Mouse (Mus musculus) MEL (cell line): ENCODE data around the gene Edem2. TPM values are rescaled to one million over a fixed set of nuclear protein-coding genes. Genes with fewer than 3 reads are reported as not detected.

Source experiments
- DNase-seq: peaks from one replicate; pipeline ENCODE4 v3.0.0; 2011; ENCODE audit warnings: low read depth, low spot score
- H3K27ac ChIP-seq: 2 replicates; pipeline ENCODE4 v1.5.1; 2012; ENCODE audit warnings: low read depth, mild to moderate bottlenecking, control low read depth, low read length, moderate library complexity; ENCODE audit not compliant: control insufficient read depth
- H3K27me3 ChIP-seq, 2 experiments: fragments of 150-350 bp in 1 of 2; sonication (generic) in 1 of 2; 2 replicates each; pipeline ENCODE4 v1.6.1; 2012; ENCODE audit warnings: low read length in 2 of 2, mild to moderate bottlenecking in 2 of 2, improper control_type of control experiment in 1 of 2, moderate library complexity in 1 of 2; ENCODE audit not compliant: insufficient read depth in 2 of 2, control insufficient read depth in 1 of 2
- H3K36me3 ChIP-seq, 2 experiments: 2 replicates each; pipeline ENCODE4 v1.6.1; 2012 to 2014; ENCODE audit warnings: low read length in 2 of 2, improper control_type of control experiment in 1 of 2, inconsistent platforms in 1 of 2, mild to moderate bottlenecking in 1 of 2; ENCODE audit not compliant: insufficient read depth in 2 of 2, control insufficient read depth in 1 of 2
- H3K4me1 ChIP-seq, 2 experiments: fragments of 150-350 bp in 1 of 2; sonication (generic) in 1 of 2; 2 replicates each; pipeline ENCODE4 v1.6.1; 2012; ENCODE audit warnings: low read length in 2 of 2, improper control_type of control experiment in 1 of 2, mild to moderate bottlenecking in 1 of 2; ENCODE audit not compliant: insufficient read depth in 2 of 2, control insufficient read depth in 1 of 2
- H3K4me3 ChIP-seq, 2 experiments: fragments of 150-350 bp in 1 of 2; sonication (generic) in 1 of 2; 2 replicates each; pipeline ENCODE4 v1.5.1; 2012; ENCODE audit warnings: low read depth in 2 of 2, low read length in 2 of 2, mild to moderate bottlenecking in 2 of 2, moderate library complexity in 2 of 2, control low read depth in 1 of 2, improper control_type of control experiment in 1 of 2; ENCODE audit not compliant: control insufficient read depth in 1 of 2, insufficient read depth in 1 of 2
- H3K79me2 ChIP-seq: 2 replicates; pipeline ENCODE4 v1.6.1; 2012; ENCODE audit warnings: mild to moderate bottlenecking, low read length, moderate library complexity; ENCODE audit not compliant: control insufficient read depth, poor library complexity, insufficient read depth
- H3K9ac ChIP-seq: 2 replicates; pipeline ENCODE4 v1.6.1; 2012; ENCODE audit warnings: low read depth, mild to moderate bottlenecking, control low read depth, low read length, moderate library complexity; ENCODE audit not compliant: control insufficient read depth, poor library complexity, severe bottlenecking
- H3K9me3 ChIP-seq: fragments of 150-350 bp; sonication (generic); replicated peaks from 2 replicates; pipeline ENCODE4 v1.6.1; 2012; ENCODE audit warnings: mild to moderate bottlenecking, low read length, improper control_type of control experiment, moderate library complexity; ENCODE audit not compliant: insufficient read depth
- CHD2 ChIP-seq: IDR thresholded peaks from 2 replicates; pipeline ENCODE4 v1.6.1; 2011; ENCODE audit warnings: low read length, improper control_type of control experiment
- E2F4 ChIP-seq: IDR thresholded peaks from 2 replicates; pipeline ENCODE4 v1.6.1; 2011; ENCODE audit warnings: low read depth, low read length, improper control_type of control experiment, borderline replicate concordance
- ELF1 ChIP-seq: IDR thresholded peaks from 2 replicates; pipeline ENCODE4 v1.6.1; 2014; ENCODE audit warnings: low read depth, mild to moderate bottlenecking, inconsistent platforms, low read length, improper control_type of control experiment, moderate library complexity
- EP300 ChIP-seq, 2 experiments: IDR thresholded peaks; 2 replicates each; pipeline ENCODE4 v1.6.1; 2011; ENCODE audit warnings: improper control_type of control experiment in 2 of 2, low read length in 2 of 2, low read depth in 1 of 2, mild to moderate bottlenecking in 1 of 2
- GABPA ChIP-seq: IDR thresholded peaks from 2 replicates; pipeline ENCODE4 v1.6.1; 2012; ENCODE audit warnings: low read depth, mild to moderate bottlenecking, inconsistent platforms, low read length, improper control_type of control experiment, moderate library complexity
- GATA1 ChIP-seq: IDR thresholded peaks from 2 replicates; pipeline ENCODE4 v1.6.1; 2011; ENCODE audit warnings: low read depth, low read length, improper control_type of control experiment
- HCFC1 ChIP-seq: IDR thresholded peaks from 2 replicates; pipeline ENCODE4 v1.6.1; 2012; ENCODE audit warnings: low read depth, mild to moderate bottlenecking, inconsistent platforms, low read length, improper control_type of control experiment, moderate library complexity
- JUND ChIP-seq: IDR thresholded peaks from 2 replicates; pipeline ENCODE4 v1.6.1; 2011; ENCODE audit warnings: low read depth, mild to moderate bottlenecking, improper control_type of control experiment, low read length
- MAFK ChIP-seq: IDR thresholded peaks from 2 replicates; pipeline ENCODE4 v1.6.1; 2011; ENCODE audit warnings: low read depth, mild to moderate bottlenecking, low read length, improper control_type of control experiment, borderline replicate concordance
- MAZ ChIP-seq: IDR thresholded peaks from 2 replicates; pipeline ENCODE4 v1.6.1; 2012; ENCODE audit warnings: low read depth, mild to moderate bottlenecking, inconsistent platforms, low read length, improper control_type of control experiment
- MXI1 ChIP-seq: IDR thresholded peaks from 2 replicates; pipeline ENCODE4 v1.6.1; 2011; ENCODE audit warnings: mild to moderate bottlenecking, low read depth, low read length, improper control_type of control experiment
- NELFE ChIP-seq: IDR thresholded peaks from 2 replicates; pipeline ENCODE4 v1.6.1; 2011; ENCODE audit warnings: low read depth, low read length, improper control_type of control experiment
- POLR2A ChIP-seq, 2 experiments: IDR thresholded peaks; 2 replicates each; pipeline ENCODE4 v1.6.1; 2011 to 2012; ENCODE audit warnings: low read length in 2 of 2, mild to moderate bottlenecking in 2 of 2, control low read depth in 1 of 2, improper control_type of control experiment in 1 of 2, low read depth in 1 of 2, moderate library complexity in 1 of 2; ENCODE audit not compliant: control insufficient read depth in 1 of 2, insufficient read depth in 1 of 2, poor library complexity in 1 of 2
- POLR2AphosphoS5 ChIP-seq: IDR thresholded peaks from 2 replicates; pipeline ENCODE4 v1.6.1; 2012; ENCODE audit warnings: low read depth, borderline replicate concordance, mild to moderate bottlenecking, inconsistent platforms, low read length, moderate library complexity, mixed read lengths
- RAD21 ChIP-seq: IDR thresholded peaks from 2 replicates; pipeline ENCODE4 v1.6.1; 2011; ENCODE audit warnings: mild to moderate bottlenecking, low read depth, low read length, improper control_type of control experiment
- RCOR1 ChIP-seq: IDR thresholded peaks from 2 replicates; pipeline ENCODE4 v1.6.1; 2012; ENCODE audit warnings: low read depth, mild to moderate bottlenecking, inconsistent platforms, low read length, improper control_type of control experiment
- SIN3A ChIP-seq: IDR thresholded peaks from 2 replicates; pipeline ENCODE4 v1.6.1; 2012; ENCODE audit warnings: low read length, improper control_type of control experiment, inconsistent platforms
- SMC3 ChIP-seq: IDR thresholded peaks from 2 replicates; pipeline ENCODE4 v1.6.1; 2011; ENCODE audit warnings: low read depth, low read length, improper control_type of control experiment
- TAL1 ChIP-seq: IDR thresholded peaks from 2 replicates; pipeline ENCODE4 v1.6.1; 2012; ENCODE audit warnings: mild to moderate bottlenecking, inconsistent platforms, low read length, moderate library complexity, mixed read lengths
- TCF12 ChIP-seq: IDR thresholded peaks from 2 replicates; pipeline ENCODE4 v1.6.1; 2014; ENCODE audit warnings: low read depth, mild to moderate bottlenecking, inconsistent platforms, low read length, improper control_type of control experiment, moderate library complexity
- UBTF ChIP-seq: IDR thresholded peaks from 2 replicates; pipeline ENCODE4 v1.6.1; 2012; ENCODE audit warnings: low read depth, mild to moderate bottlenecking, inconsistent platforms, low read length, improper control_type of control experiment, moderate library complexity, borderline replicate concordance; ENCODE audit not compliant: insufficient read depth
- USF2 ChIP-seq, 2 experiments: IDR thresholded peaks; 2 replicates each; pipeline ENCODE4 v1.6.1; 2011 to 2012; ENCODE audit warnings: improper control_type of control experiment in 2 of 2, low read length in 2 of 2, borderline replicate concordance in 1 of 2, inconsistent platforms in 1 of 2, low read depth in 1 of 2, mild to moderate bottlenecking in 1 of 2; ENCODE audit not compliant: insufficient read depth in 1 of 2
- ZC3H11A ChIP-seq: IDR thresholded peaks from 2 replicates; pipeline ENCODE4 v1.6.1; 2012; ENCODE audit warnings: low read depth, mild to moderate bottlenecking, inconsistent platforms, low read length, improper control_type of control experiment
- ZNF384 ChIP-seq: IDR thresholded peaks from 2 replicates; pipeline ENCODE4 v1.6.1; 2012; ENCODE audit warnings: low read depth, mild to moderate bottlenecking, inconsistent platforms, low read length, improper control_type of control experiment
- polyA plus RNA-seq, 2 experiments: library from polyadenylated mRNA; stranded (reverse) in 1 of 2; unstranded in 1 of 2; fragments of >175 nt in 1 of 2; fragments of >200 nt in 1 of 2; gene quantifications; 2 replicates each; pipeline versions ENCODE4 v1.2.1 to v1.2.4; 2012; ENCODE audit warnings: low replicate concordance in 2 of 2, low read depth in 1 of 2; ENCODE audit not compliant: insufficient read length in 2 of 2, insufficient read depth in 1 of 2, missing spikeins in 1 of 2
- total RNA-seq: library from RNA; depleted of rRNA; stranded (reverse); fragments of 300-350 nt; gene quantifications from 2 replicates; pipeline ENCODE4 v1.2.3, GENCODE M21; 2012

The Edem2 gene
- total and polyA plus RNA-seq, 3 experiments = 40.7 to 43.8 TPM; not detected in 1

DNA sequence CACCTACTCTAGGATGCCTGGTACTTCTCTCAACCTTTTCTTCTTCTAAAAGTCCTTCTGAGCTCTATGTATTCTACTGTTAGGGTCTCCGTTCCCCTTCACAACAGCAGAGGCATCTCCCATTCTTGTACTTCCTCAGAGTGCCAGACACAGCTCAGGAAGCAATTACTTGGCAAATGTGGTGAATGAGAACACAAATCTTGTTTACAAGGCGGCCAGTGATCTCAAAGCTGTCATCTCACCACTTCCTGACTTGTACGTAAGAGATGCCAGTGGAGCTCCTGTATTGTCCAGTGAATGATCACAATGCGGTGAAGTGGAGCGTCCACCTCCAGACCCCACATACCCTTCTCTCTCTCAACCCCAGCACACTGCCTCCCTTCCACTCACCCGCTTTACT is 4.7 kb downstream of the Edem2 start:
- no peaks in the 10 kb centered on the region; a peak in 3 of 4 replicates for H3K36me3 ChIP-seq
- no peak overlapping the region for H3K4me3 ChIP-seq
- DNase-seq = no peak

DNA sequence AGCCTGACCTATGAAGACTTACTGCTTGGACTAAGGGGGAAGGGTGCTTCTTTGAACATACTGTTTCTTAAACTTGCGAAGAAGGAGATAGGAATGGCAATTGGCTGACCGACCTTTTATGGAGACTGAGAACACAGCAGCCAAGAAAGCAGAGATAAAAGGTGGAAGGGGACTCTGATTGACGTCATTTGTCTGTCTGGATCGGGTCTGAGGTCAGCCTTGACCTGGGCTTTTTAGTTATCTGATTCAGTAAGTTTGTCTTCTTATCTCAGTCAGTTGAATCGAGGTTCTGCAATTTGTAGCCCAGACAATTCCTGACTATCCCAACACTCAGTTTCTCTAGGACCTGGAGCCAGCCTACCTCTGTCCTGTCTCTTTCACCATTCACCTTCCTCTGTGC is 5.2 kb downstream of the Edem2 start:
- TF ChIP-seq ELF1 (no peak), CHD2 (no peak)
- H3K27ac ChIP-seq = no peak overlapping the region
- no peak for DNase-seq
- H3K4me3 ChIP-seq = no peak overlapping the region
- H3K9ac ChIP-seq = no peak overlapping the region
- no peaks in the 10 kb centered on the region; a peak in 3 of 4 replicates for H3K36me3 ChIP-seq
- H3K79me2 ChIP-seq = no peaks in the 10 kb centered on the region
- no peaks in the 10 kb centered on the region for H3K27me3 ChIP-seq
- H3K9me3 ChIP-seq = no peaks in the 10 kb centered on the region
- peaks cover 0 to 6% of the 10 kb centered on the region in 2 experiments; a peak in 2 of 4 replicates for H3K4me1 ChIP-seq

More for the DNA sequence above, 4.7 kb downstream of the Edem2 start:
- Histone ChIP-seq H3K27me3 (no peaks in the 10 kb centered on the region), H3K9me3 (no peaks in the 10 kb centered on the region), H3K9ac (no peak overlapping the region), H3K4me1 (peaks cover 0 to 6% of the 10 kb centered on the region in 2 experiments; a peak in 2 of 4 replicates), H3K27ac (no peak overlapping the region), H3K79me2 (no peaks in the 10 kb centered on the region)
- TF ChIP-seq SIN3A = no peak
- TF ChIP-seq POLR2A (IDR thresholded peaks at IDR 0.05; ENCODE audit: control insufficient read depth in 1 of 2, insufficient read depth in 1 of 2, low read depth in 1 of 2, low read length in 2 of 2, poor library complexity in 1 of 2) = no peak
- no peak for TF ChIP-seq HCFC1
- TF ChIP-seq POLR2AphosphoS5 = no peak
- TF ChIP-seq E2F4 = no peak

GRCm38 (mm10) chr2:155720585-155720984 is 8.7 kb downstream of the Edem2 start:
- Histone ChIP-seq H3K9ac (no peak overlapping the region), H3K4me1 (no peaks in the 10 kb centered on the region), H3K4me3 (no peak overlapping the region), H3K36me3 (peaks cover 0 to 3% of the 10 kb centered on the region in 2 experiments; a peak in 1 of 4 replicates), H3K27me3 (no peaks in the 10 kb centered on the region), H3K9me3 (no peaks in the 10 kb centered on the region), H3K79me2 (no peaks in the 10 kb centered on the region), H3K27ac (no peak overlapping the region)
- DNase-seq = no peak
- no peak for TF ChIP-seq JUND
- TF ChIP-seq GABPA = no peak
- no peak for TF ChIP-seq NELFE
- TF ChIP-seq ZNF384 = no peak
- TF ChIP-seq ELF1 = no peak
- no peak for TF ChIP-seq TAL1
- no peak for TF ChIP-seq MAFK
- no peak for TF ChIP-seq SMC3
- TF ChIP-seq TCF12 = no peak
- no peak for TF ChIP-seq MAZ
- no peak for TF ChIP-seq ZC3H11A
- TF ChIP-seq GATA1 = no peak
- no peak for TF ChIP-seq RAD21
- no peak for TF ChIP-seq UBTF
- no peak for TF ChIP-seq USF2 (IDR thresholded peaks at IDR 0.05; ENCODE audit: borderline replicate concordance in 1 of 2, insufficient read depth in 1 of 2, low read depth in 1 of 2, low read length in 2 of 2)
- TF ChIP-seq MXI1 = no peak
- TF ChIP-seq POLR2AphosphoS5 = no peak
- TF ChIP-seq EP300 (IDR thresholded peaks at IDR 0.05; ENCODE audit: low read depth in 1 of 2, low read length in 2 of 2) = no peak
- no peak for TF ChIP-seq RCOR1
- TF ChIP-seq SIN3A = no peak
